Mouse (Mus musculus) CH12.LX (cell line): ENCODE measurements at regions not wholly inside any gene's neighbourhood (a gene's known extent, or its start where the extent isn't known, plus 50 kb on each side); places are given as distances from the start of the nearest gene placed in this dataset.
"Not testable (repeated sequence)": the region's sequence is repeated elsewhere in the genome, so short reads cannot be mapped to it uniquely, and the experiment has no call there.

Experiments
- DNase-seq: peaks from one replicate; pipeline ENCODE4 v3.0.0-alpha.2; 2013; ENCODE audit errors: extremely low read depth
- H3K27ac ChIP-seq: 2 replicates; pipeline ENCODE4 v1.5.1; 2012; ENCODE audit warnings: low read depth, mild to moderate bottlenecking, control low read depth, moderate library complexity; ENCODE audit not compliant: insufficient read depth
- H3K27me3 ChIP-seq: replicated peaks from 2 replicates; pipeline ENCODE3; 2012; ENCODE audit warnings: inconsistent platforms
- H3K36me3 ChIP-seq, 2 experiments: replicated peaks in 1 of 2; 2 replicates each; pipeline versions ENCODE3 to v1.6.1; 2012; ENCODE audit warnings: inconsistent platforms in 1 of 2, low read length in 1 of 2, mild to moderate bottlenecking in 1 of 2, mixed read lengths in 1 of 2, moderate library complexity in 1 of 2; ENCODE audit not compliant: control insufficient read depth in 1 of 2, insufficient read depth in 1 of 2
- H3K4me1 ChIP-seq, 2 experiments: 2 replicates each; pipeline ENCODE4 v1.6.1; 2012; ENCODE audit warnings: inconsistent platforms in 1 of 2, moderate library complexity in 1 of 2; ENCODE audit not compliant: insufficient read depth in 2 of 2, control insufficient read depth in 1 of 2
- H3K4me2 ChIP-seq: 2 replicates; pipeline ENCODE4 v1.6.1; 2012; ENCODE audit warnings: low read depth, mild to moderate bottlenecking, control low read depth; ENCODE audit not compliant: poor library complexity, insufficient read depth, severe bottlenecking
- H3K4me3 ChIP-seq, 3 experiments: fragments of 150-350 bp in 1 of 3; sonication (generic) in 1 of 3; replicated peaks in 1 of 3; 2 replicates each; pipeline versions ENCODE3 to v1.5.1; 2011 to 2012; ENCODE audit warnings: low read depth in 2 of 3, low read length in 2 of 3, mild to moderate bottlenecking in 2 of 3, moderate library complexity in 2 of 3, control low read depth in 1 of 3, improper control_type of control experiment in 1 of 3, inconsistent platforms in 1 of 3, mixed read lengths in 1 of 3; ENCODE audit not compliant: poor library complexity in 1 of 3
- H3K79me2 ChIP-seq: replicated peaks from 2 replicates; pipeline ENCODE4 v1.6.1; 2012; ENCODE audit warnings: mild to moderate bottlenecking, moderate library complexity; ENCODE audit not compliant: control insufficient read depth, poor library complexity, insufficient read depth, severe bottlenecking; ENCODE audit errors: extremely low read depth
- H3K9ac ChIP-seq: 2 replicates; pipeline ENCODE4 v1.6.1; 2012; ENCODE audit warnings: low read depth, mild to moderate bottlenecking, control low read depth, moderate library complexity; ENCODE audit not compliant: insufficient read depth
- H3K9me3 ChIP-seq: replicated peaks from 2 replicates; pipeline ENCODE3; 2012; ENCODE audit warnings: low read length, inconsistent platforms, mixed read lengths
- CHD2 ChIP-seq: IDR thresholded peaks from 2 replicates; pipeline ENCODE4 v1.6.1; 2011; ENCODE audit warnings: low read length, improper control_type of control experiment
- E2F4 ChIP-seq: IDR thresholded peaks from 2 replicates; pipeline ENCODE4 v1.6.1; 2011; ENCODE audit warnings: low read depth, low read length, improper control_type of control experiment; ENCODE audit not compliant: insufficient replicate concordance
- ETS1 ChIP-seq: conservative IDR thresholded peaks from 2 replicates; pipeline ENCODE4 v1.6.1; 2012; ENCODE audit warnings: low read depth, mild to moderate bottlenecking, inconsistent platforms, low read length, improper control_type of control experiment, moderate library complexity
- IRF4 ChIP-seq: IDR thresholded peaks from 2 replicates; pipeline ENCODE4 v1.6.1; 2014; ENCODE audit warnings: low read depth, mild to moderate bottlenecking, inconsistent platforms, low read length, improper control_type of control experiment
- JUND ChIP-seq: conservative IDR thresholded peaks from 2 replicates; pipeline ENCODE4 v1.6.1; 2011; ENCODE audit warnings: low read depth, low read length, improper control_type of control experiment
- MEF2A ChIP-seq: IDR thresholded peaks from 2 replicates; pipeline ENCODE4 v1.6.1; 2014; ENCODE audit warnings: low read depth, mild to moderate bottlenecking, inconsistent platforms, low read length, improper control_type of control experiment, borderline replicate concordance
- POLR2AphosphoS2 ChIP-seq: IDR thresholded peaks from 2 replicates; pipeline ENCODE4 v1.6.1; 2011; ENCODE audit warnings: low read depth, low read length, improper control_type of control experiment
- dilution Hi-C: fragments of 300-500 bp; cut with MboI; formaldehyde crosslinking; loops from 2 replicates; pipeline ENCODE4 v1.14.3; 2020; ENCODE audit warnings: low sequenced_read_pairs; ENCODE audit not compliant: extremely low pct_unique_long_range_greater_than_20kb, extremely low pct_ligation_motif_present
- in situ Hi-C: fragments of 300-500 bp; cut with MboI; formaldehyde crosslinking; loops from 3 replicates; pipeline ENCODE4 v1.14.3; 2019; ENCODE audit warnings: low sequenced_read_pairs, low pct_ligation_motif_present, low pct_unique_long_range_greater_than_20kb, mixed read lengths

DNA sequence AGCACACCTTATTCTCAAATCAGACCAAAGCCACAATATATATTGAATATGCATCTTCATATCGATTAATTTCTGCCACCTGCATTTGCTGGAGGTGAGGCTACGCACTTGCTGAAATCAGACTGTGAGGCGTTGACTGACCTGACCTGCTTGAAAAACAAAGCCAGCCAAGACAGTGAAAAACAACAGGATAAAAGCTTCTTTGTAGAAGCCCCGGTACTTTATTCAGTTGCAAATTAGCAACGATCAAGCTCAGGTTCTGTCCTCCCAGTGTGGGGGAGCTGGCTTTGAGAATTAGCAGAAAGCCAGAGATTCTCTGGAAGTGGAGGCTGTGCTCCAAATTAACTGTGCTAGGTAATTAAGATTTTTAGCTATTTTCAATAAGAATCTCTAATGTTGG lies 100.6 kb downstream of the Vmn2r79 start:
- Histone ChIP-seq H3K79me2 (no peaks in the 10 kb centered on the region), H3K9me3 (peaks cover 7% of the 10 kb centered on the region), H3K4me3 (no peak overlapping the region), H3K4me2 (no peak overlapping the region), H3K9ac (no peak overlapping the region), H3K27me3 (no peaks in the 10 kb centered on the region), H3K36me3 (no peaks in the 10 kb centered on the region), H3K27ac (no peak overlapping the region), H3K4me1 (no peaks in the 10 kb centered on the region)
- dilution Hi-C loops = no loop called here
- in situ Hi-C loops = no loop called here
- DNase-seq = no peak
- TF ChIP-seq POLR2AphosphoS2 = no peak
- no peak for TF ChIP-seq ETS1
- no peak for TF ChIP-seq IRF4
- TF ChIP-seq CHD2 = no peak
- TF ChIP-seq MEF2A = no peak
- TF ChIP-seq JUND = no peak
- TF ChIP-seq E2F4 = no peak

DNA sequence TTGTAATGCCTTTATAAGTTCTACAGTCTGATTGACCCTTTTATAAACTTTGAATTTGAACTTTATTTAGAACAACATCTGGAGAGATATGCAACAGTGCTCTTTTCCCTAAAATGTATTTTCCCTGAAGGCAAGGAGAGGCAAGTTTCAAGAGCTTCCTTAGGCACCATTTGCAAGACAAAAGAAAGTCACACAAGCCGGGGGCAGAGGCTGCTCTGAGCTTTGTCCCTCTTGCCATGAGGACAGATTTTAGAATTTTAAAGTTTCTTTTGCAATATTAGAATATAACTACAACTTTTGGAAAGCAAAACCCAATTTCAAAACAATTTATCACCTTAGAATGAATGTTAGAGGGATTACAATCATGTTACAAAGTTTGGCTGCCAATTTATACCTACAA lies 103.7 kb downstream of the Vmn2r79 start:
- in situ Hi-C loops, H3K27me3 ChIP-seq, DNase-seq, H3K9me3 ChIP-seq, H3K4me1 ChIP-seq, H3K79me2 ChIP-seq, H3K9ac ChIP-seq, H3K4me2 ChIP-seq, H3K27ac ChIP-seq, H3K36me3 ChIP-seq, H3K4me3 ChIP-seq, dilution Hi-C loops: not testable (repeated sequence)

GRCm38 (mm10) chr7:87100377-87100776 lies 104.5 kb downstream of the Vmn2r79 start:
- H3K27ac ChIP-seq, H3K9me3 ChIP-seq, H3K27me3 ChIP-seq, H3K9ac ChIP-seq, H3K4me2 ChIP-seq, in situ Hi-C loops, H3K4me3 ChIP-seq, dilution Hi-C loops, H3K36me3 ChIP-seq, H3K4me1 ChIP-seq, H3K79me2 ChIP-seq, DNase-seq: not testable (repeated sequence)

GRCm38 (mm10) chr7:87101281-87101680 lies 105.4 kb downstream of the Vmn2r79 start:
- H3K27ac ChIP-seq, H3K79me2 ChIP-seq, H3K9ac ChIP-seq, H3K36me3 ChIP-seq, H3K4me3 ChIP-seq, H3K4me2 ChIP-seq, dilution Hi-C loops, H3K27me3 ChIP-seq, H3K4me1 ChIP-seq, DNase-seq, in situ Hi-C loops, H3K9me3 ChIP-seq: not testable (repeated sequence)
